Mouse (Mus musculus) liver, embryonic 16.5 days (tissue): ENCODE measurements around the gene Lrrc2. TPM values are rescaled to one million over a fixed set of nuclear protein-coding genes. Genes with fewer than 3 reads are reported as not detected.

Experiments
- ATAC-seq: fragments of 200-750 bp; cut with Nextera tagmentation; 2 replicates; pipeline ENCODE4 v1.8.0; 2017; ENCODE audit warnings: low read depth, mild to moderate bottlenecking, moderate number of reproducible peaks, moderate library complexity
- H3K27ac ChIP-seq: fragments of 300-500 bp; sonication (generic); 2 replicates; pipeline ENCODE4 v1.5.1; 2014; ENCODE audit warnings: mild to moderate bottlenecking, low read length
- H3K27me3 ChIP-seq: fragments of 300-500 bp; sonication (generic); 2 replicates; pipeline ENCODE4 v1.6.1; 2014; ENCODE audit warnings: low read depth, low read length, mixed read lengths; ENCODE audit not compliant: control insufficient read depth, insufficient read depth
- H3K36me3 ChIP-seq: fragments of 300-500 bp; sonication (generic); 2 replicates; pipeline ENCODE4 v1.6.1; 2014; ENCODE audit warnings: mild to moderate bottlenecking; ENCODE audit not compliant: control insufficient read depth, insufficient read depth
- H3K4me1 ChIP-seq: fragments of 300-500 bp; sonication (generic); 2 replicates; pipeline ENCODE4 v1.6.1; 2014; ENCODE audit warnings: low read depth, low read length, mixed read lengths; ENCODE audit not compliant: control insufficient read depth
- H3K4me2 ChIP-seq: fragments of 300-500 bp; sonication (generic); 2 replicates; pipeline ENCODE4 v1.6.1; 2014; ENCODE audit warnings: low read depth, low read length, mixed read lengths
- H3K4me3 ChIP-seq: fragments of 300-500 bp; sonication (generic); 2 replicates; pipeline ENCODE4 v1.5.1; 2014; ENCODE audit warnings: low read depth, mild to moderate bottlenecking, low read length
- H3K9ac ChIP-seq: fragments of 300-500 bp; sonication (generic); 2 replicates; pipeline ENCODE4 v1.6.1; 2014; ENCODE audit warnings: low read depth, low read length
- H3K9me3 ChIP-seq: fragments of 300-500 bp; sonication (generic); replicated peaks from 2 replicates; pipeline ENCODE4 v1.6.1; 2016; ENCODE audit warnings: low read length; ENCODE audit not compliant: control insufficient read depth
- WGBS: fragments of 180-500 bp; shearing (Covaris S2); extraction: QIAGEN DNeasy Blood & Tissue Kit; methylation state at CpG from one replicate; pipeline ENCODE4 v1.1.7; 2014; ENCODE audit not compliant: insufficient replicate concordance; 5-methylcytosine and 5-hydroxymethylcytosine counted together
- polyA plus RNA-seq: library from polyadenylated mRNA; unstranded; fragments of >200 nt; fragmentation: Nextera tagmentation; extraction: Ambion mirVana; gene quantifications from 2 replicates; pipeline ENCODE4 v1.2.1, GENCODE M21; 2015

The Lrrc2 gene
- polyA plus RNA-seq, 1 experiment from 2014 or later = 0.44 TPM

GRCm38 (mm10) chr9:110989543-110989942, 38.2 kb downstream of the Lrrc2 start:
- H3K27me3 ChIP-seq = no peaks in the 10 kb centered on the region
- 58% methylated on average over 2 of the region's 2 CpGs for WGBS
- H3K9me3 ChIP-seq = no peaks in the 10 kb centered on the region
- ATAC-seq = no peak
- H3K27ac ChIP-seq = peak overlapping the region; percentile 78
- H3K4me3 ChIP-seq = peak overlapping the region; percentile 48
- H3K4me2 ChIP-seq = peak overlapping the region; percentile 40
- no peaks in the 10 kb centered on the region for H3K36me3 ChIP-seq
- H3K4me1 ChIP-seq = no peaks in the 10 kb centered on the region; the same call in none of the 2 replicates
- H3K9ac ChIP-seq = peak overlapping the region; percentile 22; the same call in 1 of the 2 replicates

- peak within 1 kb of the TSS; percentile 40 for H3K4me2 ChIP-seq
- ATAC-seq = peak; percentile 11
- no peaks in the 10 kb centered on the region for H3K27me3 ChIP-seq
- WGBS = 23% methylated on average over 6 of the region's 6 CpGs
- peak within 1 kb of the TSS; percentile 78 for H3K27ac ChIP-seq
- no peaks in the 10 kb centered on the region; the same call in none of the 2 replicates for H3K4me1 ChIP-seq
- H3K36me3 ChIP-seq = no peaks in the 10 kb centered on the region
- peak within 1 kb of the TSS; percentile 22; the same call in 1 of the 2 replicates for H3K9ac ChIP-seq
- no peaks in the 10 kb centered on the region for H3K9me3 ChIP-seq
- peak within 1 kb of the TSS; percentile 48 for H3K4me3 ChIP-seq
Measured at GRCm38 (mm10) chr9:110990204-110990603, 38.9 kb downstream of the Lrrc2 start, which contains the start of gene Rtp3. Gene Rtp3, minus strand, starts transcription at chr9:110990583.

GRCm38 (mm10) chr9:110993281-110993709, 42.0 kb downstream of the Lrrc2 start:
- WGBS = 35% methylated on average over 3 of the region's 3 CpGs
- no peaks in the 10 kb centered on the region for H3K9me3 ChIP-seq
- no peak overlapping the region for H3K4me3 ChIP-seq
- H3K4me1 ChIP-seq = no peaks in the 10 kb centered on the region; the same call in none of the 2 replicates
- peak; percentile 68 for ATAC-seq
- peak overlapping the region; percentile 15; the same call in 1 of the 2 replicates for H3K4me2 ChIP-seq
- no peaks in the 10 kb centered on the region for H3K36me3 ChIP-seq
- peak overlapping the region; percentile 85 for H3K27ac ChIP-seq
- no peak overlapping the region for H3K9ac ChIP-seq
- H3K27me3 ChIP-seq = no peaks in the 10 kb centered on the region

- peak overlapping the region; percentile 48 for H3K4me2 ChIP-seq
- peak; percentile 76 for ATAC-seq
- no peaks in the 10 kb centered on the region for H3K27me3 ChIP-seq
- no peaks in the 10 kb centered on the region; the same call in none of the 2 replicates for H3K4me1 ChIP-seq
- H3K36me3 ChIP-seq = no peaks in the 10 kb centered on the region
- peak overlapping the region; percentile 60 for H3K27ac ChIP-seq
- 9% methylated on average over 13 of the region's 13 CpGs for WGBS
- no peaks in the 10 kb centered on the region for H3K9me3 ChIP-seq
- H3K4me3 ChIP-seq = peak overlapping the region; percentile 39
- no peak overlapping the region for H3K9ac ChIP-seq
Measured at GRCm38 (mm10) chr9:110994716-110995172, 43.4 kb downstream of the Lrrc2 start.

- H3K27me3 ChIP-seq = no peaks in the 10 kb centered on the region
- H3K9me3 ChIP-seq = no peaks in the 10 kb centered on the region
- 3% methylated on average over 5 of the region's 5 CpGs for WGBS
- no peak overlapping the region for H3K4me2 ChIP-seq
- peaks cover 4% of the 10 kb centered on the region for H3K4me1 ChIP-seq
- no peak overlapping the region for H3K27ac ChIP-seq
- no peak overlapping the region for H3K9ac ChIP-seq
- H3K36me3 ChIP-seq = no peaks in the 10 kb centered on the region
- H3K4me3 ChIP-seq = no peak overlapping the region
- peak; percentile 15; the same call in 1 of the 2 replicates for ATAC-seq
Measured at GRCm38 (mm10) chr9:110997245-110997644, 45.9 kb downstream of the Lrrc2 start.

GRCm38 (mm10) chr9:110999056-110999455, 47.7 kb downstream of the Lrrc2 start:
- H3K9ac ChIP-seq = no peak overlapping the region
- H3K27ac ChIP-seq = no peak overlapping the region
- ATAC-seq = no peak
- no peaks in the 10 kb centered on the region for H3K27me3 ChIP-seq
- WGBS = 67% methylated on average over 2 of the region's 2 CpGs
- H3K4me3 ChIP-seq = no peak overlapping the region
- H3K9me3 ChIP-seq = no peaks in the 10 kb centered on the region
- H3K4me2 ChIP-seq = no peak overlapping the region
- peaks cover 4% of the 10 kb centered on the region for H3K4me1 ChIP-seq
- no peaks in the 10 kb centered on the region for H3K36me3 ChIP-seq

- H3K27ac ChIP-seq = no peak overlapping the region
- no peaks in the 10 kb centered on the region for H3K9me3 ChIP-seq
- 57% methylated on average over 10 of the region's 10 CpGs for WGBS
- H3K4me2 ChIP-seq = no peak overlapping the region
- no peak for ATAC-seq
- no peaks in the 10 kb centered on the region; the same call in 1 of the 2 replicates for H3K36me3 ChIP-seq
- no peak overlapping the region for H3K9ac ChIP-seq
- peaks cover 4% of the 10 kb centered on the region for H3K4me1 ChIP-seq
- H3K4me3 ChIP-seq = no peak overlapping the region
- no peaks in the 10 kb centered on the region for H3K27me3 ChIP-seq
Measured at GRCm38 (mm10) chr9:110999856-111000255, 48.5 kb downstream of the Lrrc2 start.

GRCm38 (mm10) chr9:111001621-111002020, 50.3 kb downstream of the Lrrc2 start:
- H3K27me3 ChIP-seq = no peaks in the 10 kb centered on the region
- H3K36me3 ChIP-seq = no peaks in the 10 kb centered on the region; the same call in 1 of the 2 replicates
- WGBS = 57% methylated on average over 12 of the region's 12 CpGs
- no peaks in the 10 kb centered on the region for H3K9me3 ChIP-seq
- peaks cover 4% of the 10 kb centered on the region for H3K4me1 ChIP-seq
- no peak overlapping the region for H3K4me2 ChIP-seq
- ATAC-seq = no peak
- no peak overlapping the region for H3K4me3 ChIP-seq
- H3K27ac ChIP-seq = no peak overlapping the region
- H3K9ac ChIP-seq = no peak overlapping the region

GRCm38 (mm10) chr9:111003279-111003678, 51.9 kb downstream of the Lrrc2 start:
- no peaks in the 10 kb centered on the region for H3K9me3 ChIP-seq
- no peaks in the 10 kb centered on the region for H3K27me3 ChIP-seq
- H3K36me3 ChIP-seq = no peaks in the 10 kb centered on the region; the same call in 1 of the 2 replicates
- no peak overlapping the region for H3K27ac ChIP-seq
- WGBS = 72% methylated on average over 9 of the region's 9 CpGs
- no peak overlapping the region for H3K4me2 ChIP-seq
- peaks cover 4% of the 10 kb centered on the region for H3K4me1 ChIP-seq
- ATAC-seq = peak; percentile 27; the same call in 1 of the 2 replicates
- H3K4me3 ChIP-seq = no peak overlapping the region
- no peak overlapping the region for H3K9ac ChIP-seq
